ENCODE assay signal across 11 mouse cellular contexts in genomic region chr10:61570181-61570580, GRCm38 (mm10). TPM values are rescaled to one million over a fixed set of nuclear protein-coding genes. Genes with fewer than 3 reads are reported as not detected.
DNase-seq lines count a peak whose midpoint lies in the region; ATAC-seq and TF ChIP-seq lines count a peak whose summit lies in the region.
"Had no signal": no experiment of that assay in that cellular context is flagged by ENCODE, and none has a peak within 500 bp of the region (broad histone marks: within the 10 kb centered on the region; RNA-seq: fewer than 3 reads in every experiment).

No protein-coding gene starts in this region.

- no peak overlapping the region for H3K9ac ChIP-seq in lung, postnatal 0 days (replicated peaks; ENCODE audit: low read depth)
- H3K9ac ChIP-seq in forebrain, embryonic 12.5 days = 0 out of 2 replicates have a peak overlapping the region, but pooled peaks have one; percentile 7
- no peak overlapping the region for H3K9ac ChIP-seq in midbrain, embryonic 16.5 days (ENCODE audit: low read depth, low read length)
- H3K9ac ChIP-seq: hindbrain, embryonic 15.5 days had no signal

- TF ChIP-seq CTCF in lung, postnatal 0 days (IDR thresholded peaks at IDR 0.05) = no peak

- no peaks in the 10 kb centered on the region for H3K4me1 ChIP-seq in lung, postnatal 0 days (ENCODE audit: insufficient read depth, low read depth, low read length)
- H3K4me1 ChIP-seq in forebrain, embryonic 12.5 days = peaks cover 35% of the 10 kb centered on the region
- H3K4me1 ChIP-seq in midbrain, embryonic 16.5 days (ENCODE audit: control insufficient read depth, insufficient read depth, low read length) = peaks cover 6% of the 10 kb centered on the region; the same call in 1 of the 2 replicates

- no peak for ATAC-seq in lung, postnatal 0 days
- ATAC-seq in forebrain, embryonic 12.5 days (ENCODE audit: low FRiP score) = peak; percentile 49; the same call in 1 of the 2 replicates
- peak; percentile 57; the same call in 1 of the 2 replicates for ATAC-seq in midbrain, embryonic 16.5 days

- no peak overlapping the region for H3K4me2 ChIP-seq in lung, postnatal 0 days (replicated peaks; ENCODE audit: low read depth, low read length)
- H3K4me2 ChIP-seq in forebrain, embryonic 12.5 days = peak overlapping the region; percentile 24; the same call in 1 of the 2 replicates
- no peak overlapping the region for H3K4me2 ChIP-seq in midbrain, embryonic 16.5 days (ENCODE audit: low read length)
- H3K4me2 ChIP-seq: hindbrain, embryonic 15.5 days had no signal

- no peaks in the 10 kb centered on the region for H3K9me3 ChIP-seq in lung, postnatal 0 days (ENCODE audit: low read length)
- H3K9me3 ChIP-seq in forebrain, embryonic 12.5 days = no peaks in the 10 kb centered on the region
- H3K9me3 ChIP-seq in midbrain, embryonic 16.5 days (replicated peaks; ENCODE audit: control insufficient read depth, low read length, poor library complexity, severe bottlenecking) = no peaks in the 10 kb centered on the region
- H3K9me3 ChIP-seq: hindbrain, embryonic 15.5 days had no signal

- peak; percentile 39 for DNase-seq in lung, postnatal 0 days (ENCODE audit: low spot score)
- DNase-seq in lung, postnatal 25 days (ENCODE audit: low spot score) = no peak
- DNase-seq in adrenal gland, adult 2 months = peak; percentile 84
- DNase-seq in testis, postnatal 10 days (ENCODE audit: low spot score) = no peak
- DNase-seq in layer of hippocampus, postnatal 10 days (ENCODE audit: low spot score in 2 of 2) = no peak
- DNase-seq: gastrocnemius, adult 2 months; liver; thymus, adult 2 months had no signal

- WGBS in lung, postnatal 0 days = 36% methylated on average over 10 of the region's 10 CpGs
- whole genome bisulfite sequencing in forebrain, embryonic 12.5 days = 23% methylated on average over 10 of the region's 10 CpGs
- 9% methylated on average over 10 of the region's 10 CpGs for WGBS in midbrain, embryonic 16.5 days

- no peaks in the 10 kb centered on the region for H3K27me3 ChIP-seq in lung, postnatal 0 days (replicated peaks; ENCODE audit: insufficient read depth, low read length)
- no peaks in the 10 kb centered on the region for H3K27me3 ChIP-seq in forebrain, embryonic 12.5 days
- H3K27me3 ChIP-seq in midbrain, embryonic 16.5 days (ENCODE audit: control insufficient read depth, insufficient read depth, low read depth, low read length) = no peaks in the 10 kb centered on the region
- H3K27me3 ChIP-seq: hindbrain, embryonic 15.5 days had no signal

- H3K27ac ChIP-seq in lung, postnatal 0 days (ENCODE audit: low read length) = no peak overlapping the region
- peak overlapping the region; percentile 42; the same call in 1 of the 2 replicates for H3K27ac ChIP-seq in forebrain, embryonic 12.5 days
- H3K27ac ChIP-seq in midbrain, embryonic 16.5 days (ENCODE audit: low read length) = no peak overlapping the region
- H3K27ac ChIP-seq: gastrocnemius, adult 2 months; hindbrain, embryonic 15.5 days had no signal

- H3K36me3 ChIP-seq in lung, postnatal 0 days (ENCODE audit: insufficient read depth, low read length) = no peaks in the 10 kb centered on the region
- no peaks in the 10 kb centered on the region for H3K36me3 ChIP-seq in forebrain, embryonic 12.5 days (replicated peaks)
- no peaks in the 10 kb centered on the region for H3K36me3 ChIP-seq in midbrain, embryonic 16.5 days (ENCODE audit: control insufficient read depth, insufficient read depth, low read length)
- H3K36me3 ChIP-seq: hindbrain, embryonic 15.5 days had no signal

- peak; percentile 36; the same call in 1 of the 2 replicates for TF ChIP-seq EP300 in lung, postnatal 0 days (IDR thresholded peaks at IDR 0.05)

- H3K4me3 ChIP-seq in lung, postnatal 0 days (ENCODE audit: low read depth, low read length) = no peak overlapping the region
- H3K4me3 ChIP-seq in forebrain, embryonic 12.5 days (replicated peaks) = no peak overlapping the region
- no peak overlapping the region for H3K4me3 ChIP-seq in midbrain, embryonic 16.5 days (ENCODE audit: low read depth, low read length)
- H3K4me3 ChIP-seq: gastrocnemius, adult 2 months; hindbrain, embryonic 15.5 days had no signal

RNA-seq across cellular contexts. Expression of gene Npffr1, which starts 25.1 kb away (rescaled TPM):
- 0.19 and 0.54 TPM in 2 replicates for polyA plus RNA-seq in lung, postnatal 0 days (2015; fragmentation: Nextera tagmentation; extraction: Ambion mirVana)
- total RNA-seq in adrenal gland, adult 2 months (2021) = under 1 TPM; 0.12 to 0.73 TPM
- 0.18 and 0.37 TPM in 2 replicates for polyA plus RNA-seq in adrenal gland, adult 2 months (2012; rRNA removed)
- 0.18 and 0.36 TPM in 2 replicates for polyA plus RNA-seq in forebrain, embryonic 12.5 days (2016; fragmentation: Nextera tagmentation; extraction: Ambion mirVana)
- polyA plus RNA-seq in midbrain, embryonic 16.5 days (2015; fragmentation: Nextera tagmentation; extraction: Ambion mirVana) = 2.3 and 2.8 TPM in 2 replicates
- total RNA-seq in layer of hippocampus, postnatal 10 days (2021) = 1 to 10 TPM; 4.1 to 4.5 TPM

Comparison
In these comparisons a context has a peak if more than half of its experiments do, and no peak if none do; other contexts are left out.
1. DNase-seq: peak in lung, postnatal 0 days (single experiment) and adrenal gland, adult 2 months (single experiment); none in lung, postnatal 25 days (single experiment), testis, postnatal 10 days (single experiment) and layer of hippocampus, postnatal 10 days (0 of 2).